ENCODE assay signal across 9 mouse cellular contexts in the genomic region with DNA sequence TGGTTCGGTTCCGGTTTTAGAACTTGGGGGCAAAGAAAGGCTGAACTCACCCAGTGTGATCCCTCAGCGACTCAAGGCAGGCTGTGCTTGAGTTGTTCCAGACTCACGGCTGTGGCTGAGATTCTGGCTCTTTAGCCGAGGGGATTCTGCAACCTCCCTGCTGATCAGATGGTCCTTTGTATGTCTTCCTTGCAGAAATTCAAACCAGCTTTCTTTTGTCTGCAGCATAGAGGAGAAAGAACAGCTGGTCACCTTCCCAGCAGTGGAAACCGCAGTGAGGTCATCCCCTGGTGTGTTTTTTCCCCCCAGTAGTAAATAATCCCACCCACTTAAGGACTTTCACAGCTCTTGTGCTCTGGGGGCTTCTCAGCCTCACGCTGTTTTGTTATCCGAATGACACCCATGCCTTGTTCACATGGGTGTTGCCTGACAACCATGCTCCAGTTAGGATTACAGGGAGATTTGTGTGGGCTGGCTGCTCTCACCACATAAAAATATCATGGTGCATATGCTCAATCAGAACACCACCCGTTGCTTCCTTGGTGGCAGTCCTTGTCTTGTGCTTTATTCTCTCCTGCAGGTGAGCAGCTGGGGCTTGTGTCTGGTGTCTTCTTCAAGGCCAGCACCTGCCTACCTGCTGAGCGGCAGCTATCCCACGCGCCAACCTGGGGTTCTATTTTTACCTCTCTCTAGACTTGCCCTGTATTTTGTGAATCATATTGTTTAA. TPM values are rescaled to one million over a fixed set of nuclear protein-coding genes. Genes with fewer than 3 reads are reported as not detected.
DNase-seq lines count a peak whose midpoint lies in the region; ATAC-seq lines count a peak whose summit lies in the region.
"Had no signal": no experiment of that assay in that cellular context is flagged by ENCODE, and none has a peak within 500 bp of the region (broad histone marks: within the 10 kb centered on the region; RNA-seq: fewer than 3 reads in every experiment).

No protein-coding gene starts in this region.

- peaks cover 63% of the 10 kb centered on the region for H3K36me3 ChIP-seq in hindbrain, embryonic 10.5 days
- H3K36me3 ChIP-seq in hindbrain, embryonic 11.5 days (ENCODE audit: control insufficient read depth, insufficient read depth, low read length): no peaks in the 10 kb centered on the region

- 0 out of 2 replicates have a peak overlapping the region, but pooled peaks have one; percentile 37 for H3K27ac ChIP-seq in hindbrain, embryonic 10.5 days
- H3K27ac ChIP-seq in hindbrain, embryonic 11.5 days (ENCODE audit: low read depth, low read length): no peak overlapping the region
- H3K27ac ChIP-seq: hindbrain, embryonic 14.5 days had no signal

- H3K27me3 ChIP-seq in hindbrain, embryonic 10.5 days (ENCODE audit: insufficient read depth, poor library complexity, severe bottlenecking): no peaks in the 10 kb centered on the region
- H3K27me3 ChIP-seq in hindbrain, embryonic 11.5 days (ENCODE audit: control insufficient read depth, insufficient read depth, low read length): no peaks in the 10 kb centered on the region

- H3K9me3 ChIP-seq in hindbrain, embryonic 10.5 days: no peaks in the 10 kb centered on the region
- H3K9me3 ChIP-seq in hindbrain, embryonic 11.5 days (ENCODE audit: control insufficient read depth, low read length): no peaks in the 10 kb centered on the region

- ATAC-seq in hindbrain, embryonic 11.5 days (ENCODE audit: low FRiP score): no peak
- no peak for ATAC-seq in granulocyte monocyte progenitor cell, adult 5-6 weeks (replicated peaks; ENCODE audit: poor library complexity, severe bottlenecking)

- H3K4me2 ChIP-seq in hindbrain, embryonic 11.5 days (replicated peaks; ENCODE audit: low read depth, low read length): no peak overlapping the region
- H3K4me2 ChIP-seq: hindbrain, embryonic 14.5 days had no signal

- DNase-seq in hindbrain, embryonic 10.5 days (ENCODE audit: low spot score): no peak
- no peak for DNase-seq in hindbrain, embryonic 11.5 days (ENCODE audit: low spot score)
- peak; percentile 62 for DNase-seq in right cerebral cortex, adult 18-20 months
- no peak for DNase-seq in right cerebral cortex, postnatal 4 days
- DNase-seq in left cerebral cortex, postnatal 36 days (ENCODE audit: low spot score in 2 of 2): peak; percentile 53 to 55
- DNase-seq in cerebellum, adult 18-20 months: no peak
- DNase-seq in yolk sac, embryonic 10.5 days (ENCODE audit: low spot score): no peak

- no peak overlapping the region for H3K4me3 ChIP-seq in hindbrain, embryonic 10.5 days
- H3K4me3 ChIP-seq in hindbrain, embryonic 11.5 days (ENCODE audit: low read depth, low read length): no peak overlapping the region

- no peak overlapping the region for H3K9ac ChIP-seq in hindbrain, embryonic 11.5 days (ENCODE audit: low read depth, low read length)
- H3K9ac ChIP-seq: hindbrain, embryonic 14.5 days had no signal

- 62% methylated on average over 12 of the region's 12 CpGs for WGBS in hindbrain, embryonic 10.5 days
- 62% methylated on average over 12 of the region's 12 CpGs for WGBS in hindbrain, embryonic 11.5 days

- intact Hi-C loops in left cerebral cortex, postnatal 36 days (cut with DNase I): no loop called here

- peaks cover 9% of the 10 kb centered on the region for H3K4me1 ChIP-seq in hindbrain, embryonic 10.5 days (replicated peaks)
- H3K4me1 ChIP-seq in hindbrain, embryonic 11.5 days (replicated peaks; ENCODE audit: control insufficient read depth, insufficient read depth, low read length): no peaks in the 10 kb centered on the region

RNA-seq across cellular contexts. Expression of a gene that starts 8.8 kb away (rescaled TPM):
- 2.5 and 3.6 TPM in 2 replicates for polyA plus RNA-seq in hindbrain, embryonic 10.5 days (2016; fragmentation: Nextera tagmentation; extraction: Ambion mirVana)
- 3.5 and 4.4 TPM in 2 replicates for polyA plus RNA-seq in hindbrain, embryonic 11.5 days (2014; fragmentation: Nextera tagmentation; extraction: Ambion mirVana)
- total RNA-seq in left cerebral cortex, postnatal 36 days (2021): 10 to 100 TPM; 66.5 to 67.7 TPM
- total RNA-seq in granulocyte monocyte progenitor cell, adult 5-6 weeks (2014; fragmentation: Nextera tagmentation): 14.5 and 14.7 TPM in 2 replicates
- 13.8 and 20.3 TPM in 2 replicates for total RNA-seq in granulocyte monocyte progenitor cell, adult 5-6 weeks (2017)

Comparison
In these comparisons a context has a peak if more than half of its experiments do, and no peak if none do; other contexts are left out.
1. DNase-seq: peak in right cerebral cortex, adult 18-20 months (single experiment) and left cerebral cortex, postnatal 36 days (2 of 2); none in hindbrain, embryonic 10.5 days (single experiment), hindbrain, embryonic 11.5 days (single experiment), right cerebral cortex, postnatal 4 days (single experiment), cerebellum, adult 18-20 months (0 of 2) and yolk sac, embryonic 10.5 days (single experiment).